Mouse (Mus musculus) intestine, embryonic 16.5 days (tissue): ENCODE results near the gene Gfra4. TPM values are rescaled to one million over a fixed set of nuclear protein-coding genes. Genes with fewer than 3 reads are reported as not detected.

Experiments used
- ATAC-seq: fragments of 200-750 bp; cut with Nextera tagmentation; 2 replicates; pipeline ENCODE4 v1.8.0; 2017; ENCODE audit warnings: moderate TSS enrichment, moderate library complexity
- H3K27ac ChIP-seq: fragments of 300-500 bp; sonication (generic); 2 replicates; pipeline ENCODE4 v1.5.1; 2014; ENCODE audit warnings: mild to moderate bottlenecking, low read length
- H3K27me3 ChIP-seq: fragments of 300-500 bp; sonication (generic); replicated peaks from 2 replicates; pipeline ENCODE4 v1.6.1; 2014; ENCODE audit warnings: low read length, control low read depth, mixed read lengths; ENCODE audit not compliant: control insufficient read depth, insufficient read depth
- H3K36me3 ChIP-seq: fragments of 300-500 bp; sonication (generic); 2 replicates; pipeline ENCODE4 v1.6.1; 2014; ENCODE audit warnings: low read length, control low read depth; ENCODE audit not compliant: control insufficient read depth, insufficient read depth
- H3K4me1 ChIP-seq: fragments of 300-500 bp; sonication (generic); 2 replicates; pipeline ENCODE4 v1.6.1; 2014; ENCODE audit warnings: low read length, control low read depth, mixed read lengths; ENCODE audit not compliant: control insufficient read depth, insufficient read depth
- H3K4me2 ChIP-seq: fragments of 300-500 bp; sonication (generic); 2 replicates; pipeline ENCODE4 v1.6.1; 2014; ENCODE audit warnings: low read depth, low read length, control low read depth
- H3K4me3 ChIP-seq: fragments of 300-500 bp; sonication (generic); 2 replicates; pipeline ENCODE4 v1.5.1; 2014; ENCODE audit warnings: mild to moderate bottlenecking, low read length
- H3K9ac ChIP-seq: fragments of 300-500 bp; sonication (generic); 2 replicates; pipeline ENCODE4 v1.6.1; 2014; ENCODE audit warnings: low read depth, low read length
- H3K9me3 ChIP-seq: fragments of 300-500 bp; sonication (generic); 2 replicates; pipeline ENCODE4 v1.6.1; 2016; ENCODE audit warnings: low read length, control low read depth; ENCODE audit not compliant: control insufficient read depth
- WGBS: fragments of 180-500 bp; shearing (Covaris S2); extraction: QIAGEN DNeasy Blood & Tissue Kit; methylation state at CpG from one replicate; pipeline ENCODE4 v1.1.7; 2014; 5-methylcytosine and 5-hydroxymethylcytosine counted together
- polyA plus RNA-seq: library from polyadenylated mRNA; unstranded; fragments of >200 nt; fragmentation: Nextera tagmentation; extraction: Ambion mirVana; gene quantifications from 2 replicates; pipeline ENCODE4 v1.2.1, GENCODE M21; 2015

The Gfra4 gene
- polyA plus RNA-seq, 1 experiment from 2014 or later, result 8.6 TPM

DNA sequence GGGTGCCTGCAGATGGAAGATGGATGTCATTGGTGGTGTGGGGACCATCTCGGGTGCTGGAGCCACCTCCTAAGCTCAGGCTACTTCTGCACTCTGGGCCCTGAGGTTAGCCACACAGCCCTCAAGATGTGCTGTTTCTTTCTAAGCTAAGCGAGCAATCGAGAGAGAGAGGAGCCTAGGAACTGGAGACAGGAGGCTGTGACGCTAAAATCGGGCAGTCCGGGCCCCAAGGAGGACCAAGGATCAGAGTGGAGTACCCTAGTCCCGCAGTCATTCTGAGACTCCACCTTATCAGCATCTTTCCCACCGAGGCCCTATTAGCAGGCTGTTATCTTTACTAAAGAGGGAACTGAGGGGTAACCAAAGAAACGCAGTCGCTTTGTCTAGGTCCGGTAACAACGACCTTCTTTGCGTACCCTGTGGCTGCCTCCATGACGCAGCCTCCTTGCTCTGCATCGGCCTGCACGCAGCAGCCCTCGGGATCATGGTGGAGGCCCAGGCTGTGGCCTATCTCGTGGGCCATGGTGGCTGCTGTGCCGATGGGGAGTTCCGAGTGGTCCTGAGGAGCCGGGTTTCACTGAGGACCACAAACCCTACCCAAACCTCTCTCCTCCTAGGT is 11.9 kb upstream of the Gfra4 start:
- no peak overlapping the region for H3K27ac ChIP-seq
- no peaks in the 10 kb centered on the region for H3K36me3 ChIP-seq
- peaks cover 42% of the 10 kb centered on the region for H3K27me3 ChIP-seq
- peaks cover 28% of the 10 kb centered on the region for H3K4me1 ChIP-seq
- 6% methylated on average over 21 of the region's 21 CpGs for WGBS
- no peaks in the 10 kb centered on the region for H3K9me3 ChIP-seq
- H3K9ac ChIP-seq, result peak overlapping the region; percentile 44; the same call in 1 of the 2 replicates
- H3K4me3 ChIP-seq, result peak overlapping the region; percentile 39
- H3K4me2 ChIP-seq, result peak overlapping the region; percentile 58
- no peak for ATAC-seq

- Histone ChIP-seq H3K4me1 (peaks cover 23% of the 10 kb centered on the region), H3K27me3 (peaks cover 42% of the 10 kb centered on the region), H3K9me3 (no peaks in the 10 kb centered on the region), H3K27ac (no peak overlapping the region), H3K4me2 (peak overlapping the region; percentile 58), H3K36me3 (no peaks in the 10 kb centered on the region), H3K9ac (peak overlapping the region; percentile 44; the same call in 1 of the 2 replicates), H3K4me3 (peak overlapping the region; percentile 39)
- no peak for ATAC-seq
- 3% methylated on average over 45 of the region's 45 CpGs for WGBS
Observed at GRCm38 (mm10) chr2:131053851-131054645, 11.2 kb upstream of the Gfra4 start.

DNA sequence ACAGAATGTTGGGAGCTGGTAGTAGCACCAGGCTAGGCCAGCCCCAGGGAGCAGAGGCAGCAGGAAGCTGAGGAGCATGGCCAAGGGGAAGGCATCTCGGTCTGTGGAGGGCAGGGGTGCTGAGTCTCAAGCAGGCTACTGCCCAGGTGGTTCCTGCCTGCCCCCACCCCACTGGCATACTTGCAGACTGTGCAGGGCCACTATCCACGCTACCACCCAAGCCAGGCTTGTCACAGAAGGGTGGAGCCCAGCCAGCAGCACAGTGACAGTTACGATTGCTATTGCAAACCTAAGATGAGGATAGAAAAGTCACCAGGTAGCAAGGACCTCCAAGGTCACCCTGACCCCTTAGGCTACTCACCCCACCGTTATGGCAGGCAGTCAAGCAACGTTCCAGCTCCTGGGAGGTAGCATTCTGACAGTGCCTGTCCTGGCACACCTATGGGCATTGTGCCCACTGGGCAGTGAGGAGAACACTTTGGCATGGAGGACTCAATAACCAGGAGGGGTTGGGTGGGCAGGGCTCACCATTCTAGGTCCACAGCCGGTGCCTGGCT is 10.1 kb upstream of the Gfra4 start:
- ATAC-seq, result no peak
- no peak overlapping the region for H3K4me3 ChIP-seq
- WGBS, result 67% methylated on average over 6 of the region's 6 CpGs
- no peaks in the 10 kb centered on the region for H3K36me3 ChIP-seq
- H3K9ac ChIP-seq, result no peak overlapping the region
- H3K4me1 ChIP-seq, result peaks cover 22% of the 10 kb centered on the region
- no peak overlapping the region for H3K27ac ChIP-seq
- no peak overlapping the region for H3K4me2 ChIP-seq
- no peaks in the 10 kb centered on the region for H3K9me3 ChIP-seq
- peaks cover 42% of the 10 kb centered on the region for H3K27me3 ChIP-seq

DNA sequence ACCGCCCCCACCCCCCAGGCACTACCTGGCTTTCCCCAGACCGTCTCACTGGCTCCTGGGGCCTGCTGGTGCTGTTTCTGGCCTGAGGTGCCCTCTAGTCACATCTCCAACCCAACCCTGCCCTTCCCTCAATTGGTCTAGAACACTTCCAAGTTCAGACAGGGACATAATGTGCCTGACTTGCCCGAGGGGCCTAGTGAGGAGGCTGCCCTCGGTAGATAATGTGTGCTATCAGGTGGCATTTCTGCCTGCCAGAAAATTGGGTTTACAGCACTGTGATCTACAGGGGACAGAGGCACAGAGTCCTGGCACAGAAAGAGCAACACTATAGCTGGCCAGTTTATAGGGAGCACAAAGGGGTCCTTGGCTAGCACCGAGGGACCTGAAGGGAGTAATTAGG is 9.2 kb upstream of the Gfra4 start:
- Histone ChIP-seq H3K4me3 (no peak overlapping the region), H3K36me3 (no peaks in the 10 kb centered on the region), H3K27ac (no peak overlapping the region), H3K4me2 (no peak overlapping the region), H3K9me3 (no peaks in the 10 kb centered on the region), H3K4me1 (peaks cover 22% of the 10 kb centered on the region), H3K9ac (no peak overlapping the region), H3K27me3 (peaks cover 42% of the 10 kb centered on the region)
- no peak for ATAC-seq
- 78% methylated on average over 5 of the region's 5 CpGs for WGBS

DNA sequence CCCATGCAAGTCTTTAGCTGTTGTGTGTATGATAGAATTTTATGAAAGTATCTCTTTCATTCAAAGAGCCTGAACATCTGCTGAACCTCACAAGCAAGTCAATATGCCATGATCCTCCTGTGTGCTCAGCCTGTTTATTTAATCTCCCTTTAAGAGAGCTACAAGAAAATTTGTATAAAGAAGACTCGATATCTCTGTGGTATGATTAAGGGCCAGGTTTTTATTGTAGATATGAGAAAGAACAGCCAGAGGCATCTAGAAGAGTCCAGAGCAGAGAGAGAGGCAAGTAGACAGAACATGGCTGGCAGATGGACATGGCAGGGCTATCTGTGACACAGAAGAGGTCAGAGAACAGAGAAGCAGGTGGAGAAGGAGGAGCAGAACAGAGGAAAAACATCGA is 3.1 kb upstream of the Gfra4 start:
- Histone ChIP-seq H3K4me2 (no peak overlapping the region), H3K4me3 (no peak overlapping the region), H3K4me1 (peaks cover 10% of the 10 kb centered on the region), H3K9me3 (no peaks in the 10 kb centered on the region), H3K27me3 (peaks cover 19% of the 10 kb centered on the region), H3K27ac (no peak overlapping the region), H3K36me3 (no peaks in the 10 kb centered on the region), H3K9ac (no peak overlapping the region)
- 68% methylated on average over 2 of the region's 2 CpGs for WGBS
- no peak for ATAC-seq

DNA sequence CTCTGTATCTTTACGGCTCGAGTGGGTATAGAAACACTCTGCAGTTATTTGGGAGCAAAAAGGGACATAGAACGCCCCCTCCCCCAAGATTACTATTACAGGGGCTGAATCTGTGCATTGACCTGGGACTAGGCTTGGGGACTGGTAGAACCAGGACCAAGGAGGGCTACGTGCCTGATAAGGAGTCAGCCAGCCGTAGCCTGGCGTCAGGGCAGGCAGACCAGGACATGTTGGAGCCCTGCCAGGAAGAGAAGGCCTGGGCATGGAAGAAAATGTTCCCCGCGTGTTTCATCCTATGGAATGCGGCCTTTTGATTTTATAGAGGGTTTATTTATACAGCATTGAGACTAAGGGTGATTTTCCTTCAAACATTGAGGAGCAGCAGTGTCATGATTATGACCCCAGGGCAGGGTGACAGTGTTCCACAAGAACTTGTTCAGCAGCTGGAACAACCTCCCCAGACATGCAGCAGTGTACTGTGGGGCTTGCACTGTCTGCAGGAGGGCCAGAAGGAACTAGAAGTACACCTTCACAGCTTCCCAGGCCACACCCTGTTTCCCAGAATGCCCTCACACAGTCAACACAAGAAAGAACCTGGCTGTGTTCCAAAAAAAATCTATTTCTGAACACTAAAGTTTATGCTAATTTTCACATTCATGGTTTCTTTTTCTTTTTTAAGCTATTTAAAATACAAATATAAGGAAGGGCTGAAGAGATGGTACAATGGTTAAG is 2.3 kb upstream of the Gfra4 start:
- no peak overlapping the region for H3K4me3 ChIP-seq
- no peaks in the 10 kb centered on the region for H3K9me3 ChIP-seq
- ATAC-seq, result peak; percentile 63
- H3K36me3 ChIP-seq, result no peaks in the 10 kb centered on the region
- peaks cover 28% of the 10 kb centered on the region for H3K27me3 ChIP-seq
- no peak overlapping the region for H3K4me2 ChIP-seq
- 54% methylated on average over 9 of the region's 9 CpGs for WGBS
- H3K27ac ChIP-seq, result 0 out of 2 replicates have a peak overlapping the region, but pooled peaks have one; percentile 0
- H3K9ac ChIP-seq, result no peak overlapping the region
- H3K4me1 ChIP-seq, result peaks cover 16% of the 10 kb centered on the region

DNA sequence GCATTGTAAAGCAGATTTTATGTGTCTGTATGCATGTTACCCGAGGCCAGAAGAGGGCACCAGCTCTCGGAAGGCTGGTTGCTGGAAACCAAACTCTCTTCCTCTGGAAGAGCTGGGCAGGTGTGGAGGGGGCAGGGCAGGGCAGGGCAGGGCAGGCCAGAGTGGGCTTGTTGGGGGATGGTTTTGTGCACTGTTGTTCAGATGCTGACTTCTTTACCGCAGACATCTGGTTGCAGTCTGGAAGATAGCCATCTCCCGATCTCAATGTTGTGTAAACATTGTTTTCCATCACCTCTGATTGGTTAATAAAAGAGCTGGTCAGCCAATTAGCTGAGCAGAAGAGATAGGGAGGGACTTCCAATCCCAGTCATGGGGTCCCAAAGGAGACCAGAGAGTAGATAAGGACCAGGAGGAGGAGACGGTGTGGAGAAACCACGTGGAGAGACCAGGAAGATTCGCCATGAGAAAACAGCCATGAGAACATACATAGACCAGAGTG is 1.5 kb upstream of the Gfra4 start:
- H3K4me1 ChIP-seq, result peaks cover 16% of the 10 kb centered on the region
- no peaks in the 10 kb centered on the region for H3K36me3 ChIP-seq
- 9% methylated on average over 7 of the region's 7 CpGs for whole genome bisulfite sequencing
- H3K4me3 ChIP-seq, result no peak overlapping the region; the same call in 1 of the 2 replicates
- H3K4me2 ChIP-seq, result peak overlapping the region; percentile 24; the same call in 1 of the 2 replicates
- H3K9me3 ChIP-seq, result no peaks in the 10 kb centered on the region
- ATAC-seq, result peak; percentile 53
- H3K27ac ChIP-seq, result no peak overlapping the region
- peaks cover 35% of the 10 kb centered on the region for H3K27me3 ChIP-seq
- H3K9ac ChIP-seq, result no peak overlapping the region

DNA sequence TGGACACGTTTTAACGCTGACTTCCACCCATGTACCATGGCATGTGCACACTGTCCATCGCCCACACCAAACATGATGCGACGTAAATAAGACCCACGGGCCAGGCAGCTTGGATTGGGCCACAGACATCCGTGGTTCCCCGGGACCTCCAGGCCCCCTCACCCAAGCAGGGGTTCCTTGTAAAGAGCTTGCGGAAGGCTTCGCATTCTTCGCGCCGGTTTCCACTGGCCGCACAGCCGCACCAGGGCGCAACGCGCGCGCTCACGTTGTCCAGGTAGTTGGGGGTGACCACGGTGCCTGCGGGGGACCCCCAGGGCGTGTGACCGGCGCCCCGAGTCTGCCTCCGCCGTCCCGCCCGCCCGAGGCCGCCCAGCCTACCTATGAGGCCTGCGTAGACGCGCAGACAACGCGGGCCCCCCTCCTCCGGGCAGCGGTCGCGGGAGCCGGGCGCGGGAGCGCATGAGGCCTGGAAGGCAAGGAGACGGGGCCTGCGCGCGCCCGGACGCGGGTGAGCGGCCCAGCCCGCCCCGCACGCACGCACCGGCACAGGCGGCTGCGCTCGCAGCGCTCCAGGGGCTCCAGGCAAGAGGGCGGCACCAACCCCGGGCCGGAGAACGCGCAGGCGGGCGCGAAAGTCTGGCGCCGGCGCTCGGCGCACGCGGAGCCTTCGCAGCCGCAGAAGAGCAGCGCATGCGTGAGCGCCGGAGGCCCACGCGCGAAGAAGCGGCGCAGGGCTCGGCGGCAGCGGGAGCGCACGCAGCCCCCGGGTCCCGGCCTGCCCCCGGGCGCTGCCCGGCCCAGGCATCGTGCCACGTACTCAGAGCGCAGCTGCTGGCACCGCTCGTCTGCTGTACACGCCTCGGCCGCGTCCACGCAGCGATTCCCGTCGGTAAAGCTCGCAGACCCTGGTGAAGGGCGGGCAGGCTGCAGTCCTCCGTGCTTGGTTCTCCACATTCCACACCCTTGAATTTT is 1.7 kb downstream of the Gfra4 start:
- Histone ChIP-seq H3K27ac (no peak overlapping the region), H3K9me3 (no peaks in the 10 kb centered on the region), H3K4me2 (peak overlapping the region; percentile 87), H3K27me3 (peaks cover 37% of the 10 kb centered on the region), H3K4me1 (peaks cover 16% of the 10 kb centered on the region), H3K4me3 (peak overlapping the region; percentile 58), H3K9ac (peak overlapping the region; percentile 70), H3K36me3 (no peaks in the 10 kb centered on the region)
- 3% methylated on average over 111 of the region's 115 CpGs for WGBS
- ATAC-seq, result peak; percentile 31
